Mouse (Mus musculus) left cerebral cortex, adult 2 months (tissue): ENCODE data around the gene Chit1. TPM values are rescaled to one million over a fixed set of nuclear protein-coding genes. Genes with fewer than 3 reads are reported as not detected.
A peak's percentile ranks its signal among the peaks of the same experiment; 100 is the strongest.

ENCODE experiments used
- DNase-seq, 2 experiments: peaks; one replicate each; pipeline ENCODE4 v3.0.0; 2021 to 2022; ENCODE audit warnings: low spot score in 2 of 2, mixed read lengths in 1 of 2; ENCODE audit errors: extremely low spot score in 1 of 2
- H3K27ac ChIP-seq: fragments of 200-600 bp; 2 replicates; pipeline ENCODE4 v1.8.1; 2022
- H3K4me3 ChIP-seq: fragments of 200-600 bp; 2 replicates; pipeline ENCODE4 v1.8.1; 2022
- CTCF ChIP-seq: fragments of 200-600 bp; IDR thresholded peaks from 2 replicates; pipeline ENCODE4 v1.8.1; 2022; ENCODE audit warnings: antibody characterized with exemption, mild to moderate bottlenecking, moderate library complexity
- intact Hi-C: fragments of 180-260 bp; cut with DNase I; formaldehyde crosslinking; loops from one replicate; pipeline ENCODE4 v1.15.1; 2025
- total RNA-seq, 2 experiments: library from RNA; stranded (reverse); gene quantifications; 2 replicates each; pipeline ENCODE4 v1.2.3; 2021

Gene Chit1
- total RNA-seq, 2 experiments from 2014 or later, result not detected

DNA sequence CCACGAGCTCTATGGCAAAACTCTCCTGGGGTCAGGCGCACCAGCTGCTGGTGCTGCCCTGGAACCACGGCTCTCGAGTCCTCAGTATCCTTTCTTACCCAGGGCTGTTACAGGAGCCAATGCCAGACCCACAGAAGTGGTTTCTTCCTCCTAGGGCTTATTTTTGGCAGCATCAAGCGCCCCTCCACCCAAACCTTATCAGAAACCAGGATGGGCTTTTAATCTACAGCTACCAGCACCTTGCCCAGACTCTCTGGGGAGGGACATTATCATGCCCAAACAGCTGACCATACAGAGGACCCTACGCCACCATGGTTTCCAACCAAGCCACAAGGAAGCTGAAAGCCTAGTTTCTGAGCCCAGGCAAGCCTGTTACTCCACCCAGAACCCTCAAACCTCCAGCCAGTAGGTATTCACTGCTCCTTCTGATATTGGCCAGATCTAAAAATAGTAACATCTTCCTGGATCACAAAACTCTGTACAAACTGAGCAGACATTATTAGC lies 37.9 kb upstream of the Chit1 start:
- Histone ChIP-seq H3K4me3 (no peak overlapping the region), H3K27ac (no peak overlapping the region)
- no peak for DNase-seq
- intact Hi-C loops, result no loop called here
- no peak for TF ChIP-seq CTCF

DNA sequence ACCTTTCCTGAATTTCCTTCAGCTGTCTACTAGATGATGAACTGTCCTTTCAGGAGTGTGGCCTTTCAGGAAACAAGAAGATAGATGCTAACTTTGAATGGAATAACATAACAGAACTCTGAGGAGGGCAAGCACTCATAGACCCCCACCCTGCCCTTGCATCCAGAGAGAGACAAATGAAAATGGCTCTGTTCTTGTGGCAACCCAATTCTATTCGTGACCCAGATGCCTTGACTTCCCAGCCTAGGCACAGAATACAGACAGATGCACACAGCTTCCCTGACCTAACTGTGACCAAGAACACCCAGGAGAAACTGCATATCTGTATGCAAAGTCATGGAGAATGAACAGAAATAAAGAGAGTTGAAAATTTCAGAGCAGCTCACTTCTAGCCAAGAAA lies 37.4 kb upstream of the Chit1 start:
- no peak overlapping the region for H3K27ac ChIP-seq
- TF ChIP-seq CTCF, result no peak
- H3K4me3 ChIP-seq, result no peak overlapping the region
- intact Hi-C loops, result no loop called here
- DNase-seq, result no peak

DNA sequence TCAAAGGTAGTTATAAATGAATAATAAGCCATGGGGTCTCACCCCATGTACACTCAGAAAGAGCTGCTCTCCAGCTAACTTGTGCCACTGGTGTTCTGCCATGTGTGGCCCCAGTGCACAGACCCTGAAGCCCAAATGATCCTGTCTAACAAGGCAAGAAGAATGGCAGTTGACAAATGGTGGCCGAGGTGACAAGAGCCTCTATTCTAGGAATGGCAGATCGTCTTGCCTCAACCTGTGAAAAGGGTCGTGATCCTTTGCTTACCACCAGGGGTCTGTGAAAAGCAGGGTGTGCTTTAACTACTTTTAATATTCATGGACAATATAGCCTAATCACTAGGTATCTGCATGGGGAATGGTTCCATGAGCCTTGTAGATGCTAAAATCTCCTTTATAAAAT lies 36.9 kb upstream of the Chit1 start:
- H3K27ac ChIP-seq, result no peak overlapping the region
- H3K4me3 ChIP-seq, result no peak overlapping the region
- intact Hi-C loops, result no loop called here
- no peak for TF ChIP-seq CTCF
- DNase-seq, result no peak

DNA sequence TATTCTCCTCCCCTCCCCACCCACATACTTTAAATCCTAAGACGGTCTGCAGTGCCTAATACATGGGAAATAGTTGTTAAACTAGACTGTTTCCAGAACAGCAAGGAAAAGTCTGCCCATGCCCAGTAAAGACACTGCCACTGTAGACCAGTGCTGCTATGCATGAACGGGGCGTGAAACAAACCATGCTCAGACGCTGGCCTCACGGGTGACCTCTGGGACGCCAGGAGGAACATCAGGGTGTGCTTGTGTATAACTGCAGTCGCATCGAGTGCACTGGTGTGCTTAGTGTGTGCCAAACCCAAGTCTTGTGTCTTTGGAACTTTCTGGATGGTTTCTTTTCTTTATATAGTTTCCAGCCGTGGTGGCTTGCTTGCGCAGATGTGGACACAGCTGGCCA lies 36.4 kb upstream of the Chit1 start:
- no peak for DNase-seq
- intact Hi-C loops, result no loop called here
- no peak for TF ChIP-seq CTCF
- Histone ChIP-seq H3K27ac (no peak overlapping the region), H3K4me3 (no peak overlapping the region)

DNA sequence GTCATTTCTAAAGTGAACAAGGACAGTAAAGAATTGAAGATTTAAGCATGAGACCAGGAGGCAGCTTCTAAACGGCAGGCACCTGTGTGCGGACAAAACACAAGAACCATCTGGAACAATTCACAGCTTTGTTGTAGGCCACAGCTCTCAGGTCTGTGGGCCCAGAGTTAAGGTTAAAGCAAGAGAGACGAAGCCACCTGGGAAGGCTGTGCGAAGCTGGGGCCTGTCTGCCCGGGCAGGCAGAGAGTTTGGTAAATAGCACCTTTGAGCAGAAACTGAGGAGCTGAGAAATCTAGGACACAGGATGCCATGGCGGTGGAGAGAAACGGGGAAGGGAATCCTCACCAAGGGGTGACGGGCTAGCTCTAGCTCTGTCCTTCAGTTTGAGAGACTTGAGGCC lies 35.5 kb upstream of the Chit1 start:
- Histone ChIP-seq H3K4me3 (no peak overlapping the region), H3K27ac (no peak overlapping the region)
- DNase-seq, result no peak
- no peak for TF ChIP-seq CTCF
- intact Hi-C loops, result no loop called here

DNA sequence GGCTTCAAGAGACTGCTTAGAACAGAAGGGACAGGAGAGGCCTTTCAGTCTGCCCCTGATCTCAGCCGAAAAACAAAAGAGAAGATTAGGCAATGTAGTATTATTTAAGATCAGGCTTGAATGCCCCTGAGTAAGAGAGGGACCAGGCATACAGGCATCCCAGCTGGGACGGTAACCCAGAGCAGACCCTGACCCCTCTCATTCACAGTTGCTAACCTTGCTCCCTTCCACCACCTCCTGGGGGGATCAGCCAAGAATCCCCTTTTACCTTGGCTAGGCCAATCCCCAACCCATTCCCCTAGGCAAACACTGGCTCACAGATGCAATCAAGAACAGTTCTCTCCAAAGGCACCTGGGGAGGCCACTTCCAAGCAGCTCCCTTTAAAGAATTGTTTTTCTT lies 34.3 kb upstream of the Chit1 start:
- no peak for TF ChIP-seq CTCF
- no peak for DNase-seq
- intact Hi-C loops, result no loop called here
- peak overlapping the region; percentile 79 for H3K4me3 ChIP-seq
- no peak overlapping the region; the same call in 1 of the 2 replicates for H3K27ac ChIP-seq

DNA sequence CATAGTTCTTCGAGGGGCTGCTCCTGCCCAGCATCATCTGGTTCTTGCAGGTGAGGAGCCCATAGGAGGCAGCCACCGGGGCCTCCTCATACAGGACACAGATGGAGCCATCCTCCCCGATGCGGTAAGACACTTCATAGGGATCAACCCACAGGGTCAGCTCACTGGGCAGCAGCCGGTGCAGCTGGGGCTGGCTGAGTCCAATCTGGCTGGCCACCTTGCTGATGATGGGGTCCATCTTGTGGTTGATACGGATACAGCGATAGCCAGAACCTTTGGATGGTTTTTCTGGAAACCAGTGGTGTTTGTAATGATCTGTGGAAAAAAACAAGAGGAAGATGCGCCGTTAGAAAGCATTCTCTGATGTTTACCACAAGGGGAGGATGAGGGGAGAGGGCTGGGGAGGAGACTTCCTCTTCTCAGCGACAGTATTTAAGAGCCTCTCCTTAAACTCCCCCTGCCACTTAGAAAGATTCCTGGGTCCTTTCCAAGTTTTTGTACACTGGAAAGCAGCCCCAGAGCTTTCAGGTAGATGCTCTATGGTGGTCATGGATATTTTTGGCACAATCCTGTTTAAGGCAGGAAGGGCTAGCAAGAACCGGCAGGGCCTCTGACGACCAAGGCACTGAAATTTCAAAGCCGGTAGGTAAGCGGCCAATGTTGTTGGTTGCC lies 33.5 kb upstream of the Chit1 start:
- intact Hi-C loops, result loop anchor here (1.0 kb wide), 1 partner anchor 14 kb away; no protein-coding TSS in a partner anchor
- Histone ChIP-seq H3K4me3 (peak overlapping the region; percentile 79), H3K27ac (peak overlapping the region; percentile 99)
- DNase-seq, result no peak
- TF ChIP-seq CTCF, result peak; percentile 43

DNA sequence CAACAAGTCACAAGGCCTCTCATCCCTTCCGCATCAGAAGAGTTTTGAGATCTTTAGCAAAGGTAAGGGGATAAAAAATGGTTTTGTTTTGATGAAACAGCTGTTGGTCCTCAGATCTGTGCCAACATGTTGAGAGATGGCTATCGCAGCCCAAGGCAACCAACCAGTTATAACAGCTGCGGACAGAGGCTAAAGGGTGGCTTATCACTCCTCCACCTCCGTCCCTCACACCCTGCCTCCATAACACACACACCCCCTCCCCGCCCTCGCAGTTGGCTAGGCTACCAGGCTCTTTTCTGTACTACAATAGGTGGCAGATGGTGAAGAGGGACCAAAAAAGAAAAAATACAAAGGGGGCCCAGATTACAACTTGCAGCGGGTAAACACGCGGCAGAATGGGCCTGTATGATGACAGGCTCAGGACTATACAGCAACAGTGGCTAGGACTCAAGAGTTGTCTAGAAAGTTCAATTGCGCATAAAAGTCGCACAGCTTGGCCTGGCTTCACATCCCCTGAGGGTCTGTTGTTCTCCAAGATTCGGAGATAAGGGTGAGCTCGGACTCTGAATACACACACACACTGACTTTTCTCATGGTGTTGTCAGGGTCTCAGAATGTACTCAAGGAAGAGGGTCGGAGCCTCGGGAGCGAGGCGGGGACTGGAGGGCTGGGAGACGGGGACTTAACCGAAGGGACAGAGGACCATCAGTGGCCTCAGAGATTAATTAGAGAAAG lies 32.8 kb upstream of the Chit1 start:
- peak overlapping the region; percentile 99 for H3K27ac ChIP-seq
- intact Hi-C loops, result loop anchor here (1.0 kb wide), 1 partner anchor 15 kb away; no protein-coding TSS in a partner anchor
- peak in 1 of 2 experiments; percentile 49 for DNase-seq
- H3K4me3 ChIP-seq, result peak overlapping the region; percentile 79
- TF ChIP-seq CTCF, result no peak

DNA sequence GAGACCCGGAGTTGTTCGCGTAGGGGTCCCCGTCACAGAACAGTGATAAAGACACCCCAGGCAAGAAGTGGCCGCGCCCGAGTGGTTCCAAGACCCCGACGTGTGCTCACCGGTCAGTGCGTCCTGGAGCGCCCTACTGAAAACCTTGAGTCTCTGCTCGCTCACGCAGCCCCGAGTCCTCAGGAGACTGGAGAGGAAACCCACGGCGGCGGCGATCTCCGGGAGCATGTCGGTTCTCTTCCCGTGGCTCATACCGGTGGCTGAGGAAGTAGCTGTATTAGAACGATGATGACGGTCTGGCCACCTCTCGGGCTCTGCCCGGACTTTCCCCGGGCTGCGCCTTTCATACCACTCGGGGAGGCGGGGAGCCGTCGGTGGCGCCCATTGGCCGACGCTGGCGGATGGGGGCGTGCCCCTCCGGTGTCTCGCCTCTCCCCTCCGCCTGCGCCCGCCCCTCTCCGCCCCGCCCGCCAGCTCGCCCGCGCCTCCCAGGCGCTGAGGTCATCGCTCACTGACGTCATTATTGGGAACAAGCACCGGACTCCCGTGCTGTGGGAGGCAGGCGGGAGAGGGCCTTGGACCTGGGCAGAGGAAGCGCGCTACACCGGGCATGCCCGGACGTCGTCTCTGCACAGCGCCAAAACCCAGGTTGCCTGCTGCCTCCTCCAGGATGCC lies 32.1 kb upstream of the Chit1 start, which contains the start of gene Btg2:
TSS of gene Btg2 (minus strand) at position 319 of the 675 bp plus-strand sequence.
- no peak for TF ChIP-seq CTCF
- peak within 1 kb of the TSS; percentile 99 for H3K27ac ChIP-seq
- intact Hi-C loops, result loop anchor here (1.0 kb wide), 3 partner anchors 14 to 19 kb away; no protein-coding TSS in a partner anchor

DNA sequence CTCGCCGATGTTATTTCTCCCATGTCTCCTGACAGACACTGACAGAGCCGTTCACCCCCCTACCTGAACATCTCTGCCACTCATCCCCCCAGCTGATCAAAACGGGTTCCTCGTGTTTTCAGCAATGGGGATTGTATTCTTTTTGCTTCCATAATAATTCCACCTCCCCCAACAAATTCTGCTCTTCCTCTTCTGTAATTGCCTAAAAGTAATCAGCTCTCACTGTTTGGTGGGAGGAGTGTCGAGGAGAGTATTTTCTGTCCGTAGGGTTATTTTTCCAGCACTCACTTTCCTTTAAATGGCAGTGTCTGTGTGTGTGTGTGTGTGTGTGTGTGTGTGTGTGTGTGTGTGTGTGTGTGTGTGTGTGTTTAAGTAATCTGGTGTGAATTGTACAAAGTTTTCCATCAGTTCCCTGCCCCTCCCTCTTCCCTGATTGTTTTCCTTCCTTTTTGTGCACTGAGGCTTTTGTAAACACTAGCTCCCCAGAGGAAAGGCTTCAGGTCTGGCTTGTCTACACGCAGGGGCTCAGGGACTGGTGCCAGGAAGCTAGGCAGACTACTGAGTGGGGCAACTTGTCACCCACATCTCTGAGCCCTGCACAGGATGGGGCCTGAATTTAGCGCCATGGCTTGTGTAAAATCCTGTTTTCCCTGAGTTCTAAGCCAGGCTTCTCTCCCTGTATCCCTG lies 31.4 kb upstream of the Chit1 start:
- Histone ChIP-seq H3K27ac (peak overlapping the region; percentile 99), H3K4me3 (peak overlapping the region; percentile 79)
- DNase-seq, result no peak
- intact Hi-C loops, result loop anchor here (1.0 kb wide), 2 partner anchors 14 to 19 kb away; no protein-coding TSS in a partner anchor
- no peak for TF ChIP-seq CTCF

More for the DNA sequence above, 32.1 kb upstream of the Chit1 start, which contains the start of gene Btg2:
- peak within 1 kb of the TSS; percentile 79 for H3K4me3 ChIP-seq
- DNase-seq, result peak; percentile 96 to 97

DNA sequence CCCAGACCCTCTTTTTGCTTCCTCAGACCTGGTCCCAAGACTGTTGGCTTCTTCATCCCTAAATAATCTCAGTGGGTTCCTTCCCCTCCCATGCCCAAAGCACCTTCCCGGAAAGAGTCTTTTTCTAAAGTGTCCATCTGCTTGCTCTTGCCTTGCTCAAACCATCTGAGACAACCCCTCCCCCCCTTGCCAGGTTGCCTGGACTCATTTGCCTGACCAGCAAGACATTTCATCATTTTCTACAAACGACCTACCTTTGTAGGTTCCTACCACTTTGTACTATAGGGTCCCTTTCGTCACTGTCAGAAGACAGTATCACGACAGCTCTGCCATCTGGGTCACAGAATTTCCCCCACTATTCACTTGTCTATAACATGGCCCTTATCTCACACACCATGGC lies 30.6 kb upstream of the Chit1 start:
- no peak for TF ChIP-seq CTCF
- Histone ChIP-seq H3K4me3 (no peak overlapping the region), H3K27ac (peak overlapping the region; percentile 65)
- intact Hi-C loops, result no loop called here
- no peak for DNase-seq
